Mouse (Mus musculus): ENCODE measurements around the gene Kdm4b.

GRCm38 (mm10) chr17:56406878-56407277 lies 81.0 kb downstream of the Kdm4b start:
- TF ChIP-seq CTCF (IDR thresholded peaks at IDR 0.05; ENCODE audit: low read depth, low read length) (no peak), POLR2A (IDR thresholded peaks at IDR 0.05; ENCODE audit: extremely low read depth, insufficient read depth, low read length) (no peak)

All from liver, adult 2 months (tissue).